Mouse (Mus musculus) forebrain, postnatal 0 days (tissue): ENCODE results near the gene Prmt7. TPM values are rescaled to one million over a fixed set of nuclear protein-coding genes. Genes with fewer than 3 reads are reported as not detected.

Experiments
- ATAC-seq: fragments of 200-750 bp; cut with Nextera tagmentation; 2 replicates; pipeline ENCODE4 v1.8.0; 2017; ENCODE audit warnings: mild to moderate bottlenecking, moderate library complexity
- DNase-seq: peaks from one replicate; pipeline ENCODE4 v3.0.0-alpha.2; 2015
- H3K27ac ChIP-seq: fragments of 300-500 bp; sonication (generic); 2 replicates; pipeline ENCODE4 v1.5.1; 2014; ENCODE audit warnings: low read depth, mild to moderate bottlenecking, antibody characterized with exemption, low read length, moderate library complexity, mixed read lengths
- H3K27me3 ChIP-seq: fragments of 300-500 bp; sonication (generic); 2 replicates; pipeline ENCODE4 v1.6.1; 2014; ENCODE audit warnings: mild to moderate bottlenecking, low read length, mixed read lengths; ENCODE audit not compliant: insufficient read depth
- H3K36me3 ChIP-seq: fragments of 300-500 bp; sonication (generic); 2 replicates; pipeline ENCODE4 v1.6.1; 2014; ENCODE audit warnings: mild to moderate bottlenecking, moderate library complexity; ENCODE audit not compliant: insufficient read depth
- H3K4me1 ChIP-seq: fragments of 300-500 bp; sonication (generic); 2 replicates; pipeline ENCODE4 v1.6.1; 2014; ENCODE audit warnings: antibody characterized with exemption; ENCODE audit not compliant: insufficient read depth
- H3K4me2 ChIP-seq: fragments of 300-500 bp; sonication (generic); 2 replicates; pipeline ENCODE4 v1.6.1; 2014; ENCODE audit warnings: low read depth, mild to moderate bottlenecking, moderate library complexity
- H3K4me3 ChIP-seq: fragments of 300-500 bp; sonication (generic); 2 replicates; pipeline ENCODE4 v1.5.1; 2014; ENCODE audit warnings: low read depth, low read length, mixed read lengths
- H3K9ac ChIP-seq: fragments of 300-500 bp; sonication (generic); 2 replicates; pipeline ENCODE4 v1.6.1; 2014; ENCODE audit warnings: mild to moderate bottlenecking
- H3K9me3 ChIP-seq: fragments of 300-500 bp; sonication (generic); 2 replicates; pipeline ENCODE4 v1.6.1; 2016; ENCODE audit warnings: low read length
- CTCF ChIP-seq: sonication (generic); IDR thresholded peaks from 2 replicates; pipeline ENCODE4 v1.5.1; 2016; ENCODE audit warnings: antibody characterized with exemption, control low read depth, low read depth
- WGBS: fragments of 180-500 bp; shearing (Covaris S2); extraction: QIAGEN DNeasy Blood & Tissue Kit; methylation state at CpG from one replicate; pipeline ENCODE4 v1.1.7; 2014; 5-methylcytosine and 5-hydroxymethylcytosine counted together
- polyA plus RNA-seq: library from polyadenylated mRNA; unstranded; fragments of >200 nt; fragmentation: Nextera tagmentation; extraction: Ambion mirVana; gene quantifications from 2 replicates; pipeline ENCODE4 v1.2.1, GENCODE M21; 2015
- total RNA-seq: library from RNA; depleted of rRNA; stranded (reverse); fragments of >200 nt; gene quantifications from 2 replicates; pipeline ENCODE4 v1.2.3, GENCODE M21; 2014; rRNA removed

The Prmt7 gene
- 65.5 and 72.5 TPM in 2 replicates for total RNA-seq
- 47.0 and 49.6 TPM in 2 replicates for polyA plus RNA-seq

GRCm38 (mm10) chr8:106210821-106211345 lies at the start of gene Prmt7, which contains the start of gene Slc7a6os:
Gene Prmt7, plus strand, starts transcription at chr8:106210936.
Gene Slc7a6os, minus strand, starts transcription at chr8:106210935.
- Histone ChIP-seq H3K36me3 (peaks cover 19% of the 10 kb centered on the region), H3K27me3 (no peaks in the 10 kb centered on the region), H3K9ac (peak within 1 kb of the TSS; percentile 63), H3K9me3 (no peaks in the 10 kb centered on the region), H3K27ac (peak within 1 kb of the TSS; percentile 89), H3K4me2 (peak within 1 kb of the TSS; percentile 60), H3K4me1 (peaks cover 9% of the 10 kb centered on the region; the same call in 1 of the 2 replicates), H3K4me3 (peak within 1 kb of the TSS; percentile 57)
- WGBS = under 1% methylated on average over 52 of the region's 52 CpGs
- ATAC-seq (peak; percentile 99), DNase-seq (peak; percentile 96)
- TF ChIP-seq CTCF = peak; percentile 24

GRCm38 (mm10) chr8:106163251-106163650 lies 47.5 kb upstream of the Prmt7 start:
- no peak for TF ChIP-seq CTCF
- WGBS = 93% methylated on average over 9 of the region's 9 CpGs

GRCm38 (mm10) chr8:106165460-106165859 lies 45.3 kb upstream of the Prmt7 start:
- peaks cover 7% of the 10 kb centered on the region; the same call in 1 of the 2 replicates for H3K4me1 ChIP-seq
- peak; percentile 80 for TF ChIP-seq CTCF
- H3K4me2 ChIP-seq = no peak overlapping the region
- H3K36me3 ChIP-seq = peaks cover 34% of the 10 kb centered on the region
- H3K9me3 ChIP-seq = no peaks in the 10 kb centered on the region
- no peak overlapping the region for H3K9ac ChIP-seq
- H3K27me3 ChIP-seq = no peaks in the 10 kb centered on the region
- no peak overlapping the region for H3K4me3 ChIP-seq
- peak; percentile 60 for DNase-seq
- no peak for ATAC-seq
- WGBS = 50% methylated on average over 4 of the region's 4 CpGs
- no peak overlapping the region for H3K27ac ChIP-seq

More at GRCm38 (mm10) chr8:106163251-106163650, 47.5 kb upstream of the Prmt7 start:
- Histone ChIP-seq H3K4me2 (no peak overlapping the region), H3K27ac (no peak overlapping the region), H3K36me3 (peaks cover 44% of the 10 kb centered on the region), H3K9ac (no peak overlapping the region), H3K9me3 (no peaks in the 10 kb centered on the region), H3K4me3 (no peak overlapping the region), H3K27me3 (no peaks in the 10 kb centered on the region), H3K4me1 (no peaks in the 10 kb centered on the region)
- ATAC-seq (no peak), DNase-seq (no peak)

GRCm38 (mm10) chr8:106168356-106169016 lies 42.2 kb upstream of the Prmt7 start, which contains the start of gene Slc7a6:
Gene Slc7a6, plus strand, starts transcription at chr8:106168857.
- H3K4me2 ChIP-seq = peak within 1 kb of the TSS; percentile 87
- H3K27me3 ChIP-seq = no peaks in the 10 kb centered on the region
- H3K4me3 ChIP-seq = peak within 1 kb of the TSS; percentile 88
- peak within 1 kb of the TSS; percentile 87 for H3K9ac ChIP-seq
- H3K27ac ChIP-seq = peak within 1 kb of the TSS; percentile 93
- ATAC-seq = peak; percentile 94
- peaks cover 11% of the 10 kb centered on the region for H3K36me3 ChIP-seq
- under 1% methylated on average over 55 of the region's 59 CpGs for WGBS
- peak; percentile 92 for DNase-seq
- no peaks in the 10 kb centered on the region for H3K9me3 ChIP-seq
- H3K4me1 ChIP-seq = peaks cover 7% of the 10 kb centered on the region; the same call in 1 of the 2 replicates
- peak; percentile 17; the same call in 1 of the 2 replicates for TF ChIP-seq CTCF

- no peaks in the 10 kb centered on the region for H3K9me3 ChIP-seq
- ATAC-seq = peak; percentile 83
- H3K4me1 ChIP-seq = peaks cover 7% of the 10 kb centered on the region; the same call in 1 of the 2 replicates
- peak overlapping the region; percentile 88 for H3K4me3 ChIP-seq
- H3K27me3 ChIP-seq = no peaks in the 10 kb centered on the region
- peak overlapping the region; percentile 87 for H3K9ac ChIP-seq
- DNase-seq = no peak
- WGBS = 2% methylated on average over 54 of the region's 54 CpGs
- peaks cover 4% of the 10 kb centered on the region for H3K36me3 ChIP-seq
- no peak for TF ChIP-seq CTCF
- peak overlapping the region; percentile 87 for H3K4me2 ChIP-seq
- H3K27ac ChIP-seq = peak overlapping the region; percentile 93
Measured at GRCm38 (mm10) chr8:106169017-106169933, 41.5 kb upstream of the Prmt7 start.

GRCm38 (mm10) chr8:106169934-106170480 lies 40.7 kb upstream of the Prmt7 start:
- no peaks in the 10 kb centered on the region for H3K27me3 ChIP-seq
- peak overlapping the region; percentile 87 for H3K4me2 ChIP-seq
- 28% methylated on average over 6 of the region's 6 CpGs for WGBS
- peaks cover 7% of the 10 kb centered on the region; the same call in 1 of the 2 replicates for H3K4me1 ChIP-seq
- H3K27ac ChIP-seq = no peak overlapping the region
- no peak for ATAC-seq
- H3K9ac ChIP-seq = peak overlapping the region; percentile 87
- H3K36me3 ChIP-seq = no peaks in the 10 kb centered on the region
- peak; percentile 18 for DNase-seq
- peak overlapping the region; percentile 88 for H3K4me3 ChIP-seq
- H3K9me3 ChIP-seq = no peaks in the 10 kb centered on the region
- peak; percentile 35 for TF ChIP-seq CTCF
